Mouse (Mus musculus): ENCODE data around the gene Grm1. TPM values are rescaled to one million over a fixed set of nuclear protein-coding genes. Genes with fewer than 3 reads are reported as not detected.

Gene Grm1
- polyA plus RNA-seq (2015; fragmentation: Illumina TruSeq; extraction: RNeasy Lipid Tissue Mini Kit (QIAGEN cat#74804); ENCODE audit: low read depth, low replicate concordance) = 25.0 TPM

GRCm38 (mm10) chr10:11081611-11082398, at the start of gene Grm1:
Grm1 (minus strand) TSS chr10:11082356.

GRCm38 (mm10) chr10:10681048-10681447, 401.1 kb downstream of the Grm1 start, which contains the start of gene Gm10944:
Gm10944 (plus strand) TSS chr10:10681348.

Other genes starting within 250 kb of the Grm1 start
- 13.9 TPM for gene Shprh, start 67.1 kb upstream of the Grm1 start, polyA plus RNA-seq (2015; fragmentation: Illumina TruSeq; extraction: RNeasy Lipid Tissue Mini Kit (QIAGEN cat#74804); ENCODE audit: low read depth, low replicate concordance)
- 5.0 TPM for gene Fbxo30, start 199.0 kb upstream of the Grm1 start, polyA plus RNA-seq (2015; fragmentation: Illumina TruSeq; extraction: RNeasy Lipid Tissue Mini Kit (QIAGEN cat#74804); ENCODE audit: low read depth, low replicate concordance)